Mouse (Mus musculus) adrenal gland, adult 10 weeks (tissue): ENCODE measurements around the gene Ppp1r26. TPM values are rescaled to one million over a fixed set of nuclear protein-coding genes. Genes with fewer than 3 reads are reported as not detected.

ENCODE experiments used
- polyA plus RNA-seq: library from polyadenylated mRNA; stranded (reverse); fragments of 350-450 nt; fragmentation: Illumina TruSeq; extraction: RNeasy Lipid Tissue Mini Kit (QIAGEN cat#74804); gene quantifications from one replicate; pipeline ENCODE4 v1.2.3, GENCODE M21; 2014; ENCODE audit warnings: low read depth, low replicate concordance

The Ppp1r26 gene
- 2.0 TPM for polyA plus RNA-seq

GRCm38 (mm10) chr2:28446515-28447314, at the start of gene Ppp1r26:
Gene Ppp1r26, plus strand, starts transcription at chr2:28446800.

GRCm38 (mm10) chr2:28465836-28466518, 19.4 kb downstream of the Ppp1r26 start, which contains the start of gene 1700007K13Rik:
Gene 1700007K13Rik, minus strand, starts transcription at chr2:28466332.

GRCm38 (mm10) chr2:28467860-28468485, 21.4 kb downstream of the Ppp1r26 start, which contains the start of gene Mrps2:
Gene Mrps2, plus strand, starts transcription at chr2:28468066.

GRCm38 (mm10) chr2:28496671-28497070, 50.1 kb downstream of the Ppp1r26 start, which contains the start of gene Gbgt1:
Gene Gbgt1, plus strand, starts transcription at chr2:28496891.

Other genes with a start within 250 kb of the Ppp1r26 start
- gene 1700007K13Rik, start 19.5 kb downstream of the Ppp1r26 start, polyA plus RNA-seq = not detected
- 102 TPM for gene Mrps2, start 21.3 kb downstream of the Ppp1r26 start, polyA plus RNA-seq
- not detected for gene Gbgt1, start 50.1 kb downstream of the Ppp1r26 start, polyA plus RNA-seq
- gene Gm10134, start 59.3 kb downstream of the Ppp1r26 start, polyA plus RNA-seq = not detected
- gene Ralgds, start 66.3 kb downstream of the Ppp1r26 start, polyA plus RNA-seq = 11.4 TPM
- not detected for gene Cel, start 116.6 kb downstream of the Ppp1r26 start, polyA plus RNA-seq
- gene Gtf3c5, start 137.0 kb downstream of the Ppp1r26 start, polyA plus RNA-seq = 3.7 TPM
- not detected for gene Gfi1b, start 175.2 kb downstream of the Ppp1r26 start, polyA plus RNA-seq
- 7.3 TPM for gene Tsc1, start 194.4 kb downstream of the Ppp1r26 start, polyA plus RNA-seq